Comparison of ENCODE assay signal across 28 mouse cellular contexts in the genomic region with DNA sequence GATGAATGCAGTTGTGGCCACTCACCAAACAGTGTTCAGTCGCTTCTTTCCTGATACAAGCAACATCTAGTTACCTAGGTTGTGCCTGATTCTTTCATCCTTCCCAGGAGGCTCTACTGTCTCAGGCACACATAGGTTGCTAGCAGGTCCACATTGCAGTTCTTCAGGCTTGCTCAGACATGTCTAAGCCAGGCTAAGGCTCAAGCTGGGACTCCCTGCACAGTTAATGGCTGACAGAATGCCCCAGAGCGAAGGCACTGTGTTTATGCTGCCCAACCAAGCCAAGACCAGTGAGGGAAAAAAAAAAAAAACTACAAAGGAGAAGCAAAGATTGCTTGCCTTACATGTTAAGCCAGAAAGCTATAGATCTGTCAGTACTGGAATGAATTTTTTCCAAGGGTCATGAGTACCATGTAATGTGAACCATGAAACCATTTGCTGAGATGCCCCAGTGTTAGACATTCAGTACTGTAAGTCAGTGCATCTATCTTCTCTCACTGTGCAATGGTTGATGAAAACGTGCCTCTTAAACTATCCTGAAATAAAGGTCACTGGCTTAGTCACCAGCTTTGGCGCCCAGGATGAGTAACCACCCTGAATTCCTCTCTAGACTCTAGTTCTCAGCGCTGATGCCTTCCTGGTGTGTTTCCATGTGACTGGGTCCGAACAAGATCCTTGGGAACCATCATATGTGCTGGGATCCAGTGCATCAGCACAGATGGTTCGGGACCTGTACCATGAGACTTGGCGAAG.
DNase-seq lines count a peak whose midpoint lies in the region; ATAC-seq and TF ChIP-seq lines count a peak whose summit lies in the region.
"Had no signal": no experiment of that assay in that cellular context is flagged by ENCODE, and none has a peak within 500 bp of the region (broad histone marks: within the 10 kb centered on the region; RNA-seq: fewer than 3 reads in every experiment).

No protein-coding gene starts in this region.

- no peaks in the 10 kb centered on the region for H3K79me2 ChIP-seq in myocyte (ENCODE audit: control insufficient read depth, insufficient read depth)

- no peak overlapping the region for H3K27ac ChIP-seq in kidney, embryonic 16.5 days (ENCODE audit: low read length)
- no peak overlapping the region for H3K27ac ChIP-seq in kidney, adult 2 months (ENCODE audit: insufficient read depth, low read depth, low read length)
- H3K27ac ChIP-seq in intestine, embryonic 15.5 days: no peak overlapping the region
- H3K27ac ChIP-seq: forebrain, embryonic 12.5 days; gastrocnemius, adult 2 months; heart, embryonic 10.5 days; hindbrain, embryonic 14.5 days; limb, embryonic 13.5 days; liver, embryonic 12.5 days; midbrain, embryonic 10.5 days had no signal

- H3K4me1 ChIP-seq in kidney, embryonic 16.5 days (ENCODE audit: insufficient read depth, low read length): peaks cover 12% of the 10 kb centered on the region
- H3K4me1 ChIP-seq in kidney, adult 2 months (ENCODE audit: control insufficient read depth, insufficient read depth, low read length): no peaks in the 10 kb centered on the region
- peaks cover 6% of the 10 kb centered on the region; the same call in 1 of the 2 replicates for H3K4me1 ChIP-seq in intestine, embryonic 15.5 days (replicated peaks)
- H3K4me1 ChIP-seq: forebrain, embryonic 12.5 days; liver, embryonic 12.5 days had no signal

- no peaks in the 10 kb centered on the region for H3K9me3 ChIP-seq in kidney, embryonic 16.5 days (ENCODE audit: low read length)
- H3K9me3 ChIP-seq in intestine, embryonic 15.5 days: no peaks in the 10 kb centered on the region
- H3K9me3 ChIP-seq: forebrain, embryonic 12.5 days; heart, embryonic 10.5 days; limb, embryonic 13.5 days; liver, embryonic 12.5 days; midbrain, embryonic 10.5 days had no signal

- no peak overlapping the region for H3K4me2 ChIP-seq in kidney, embryonic 16.5 days (replicated peaks; ENCODE audit: low read depth, low read length)
- peak overlapping the region; percentile 10 for H3K4me2 ChIP-seq in myocyte (ENCODE audit: low read depth)
- no peak overlapping the region for H3K4me2 ChIP-seq in intestine, embryonic 15.5 days (replicated peaks)
- H3K4me2 ChIP-seq: forebrain, embryonic 12.5 days; hindbrain, embryonic 14.5 days; limb, embryonic 13.5 days; liver, embryonic 12.5 days had no signal

- DNase-seq in adrenal gland, adult (ENCODE audit: inconsistent age in 2 of 2, low spot score in 1 of 2): peak; percentile 75 to 88
- no peak for DNase-seq in adrenal gland, postnatal 10 days
- DNase-seq in kidney, adult 2 months: no peak
- peak; percentile 47 for DNase-seq in adrenal gland, postnatal 25 days
- no peak for DNase-seq in urinary bladder, postnatal 4 days (ENCODE audit: low spot score in 2 of 2)
- DNase-seq: cerebellum, adult 11 months; cerebellum, adult 9-11 months; gastrocnemius, adult 2 months; heart, postnatal 4 days; kidney, adult 8-10 months; layer of hippocampus, postnatal 36 days; lung, adult 18-20 months; lung, postnatal 10 days; retina, postnatal 1 day; thymus, adult 18-20 months; thymus, postnatal 4 days had no signal

- no peak for TF ChIP-seq CTCF in kidney, adult 2 months (conservative IDR thresholded peaks at IDR 0.05; ENCODE audit: insufficient read depth, insufficient read length, low read depth, low read length)

- peaks cover 18% of the 10 kb centered on the region; the same call in 1 of the 2 replicates for H3K27me3 ChIP-seq in kidney, embryonic 16.5 days (ENCODE audit: insufficient read depth, low read length)
- no peaks in the 10 kb centered on the region for H3K27me3 ChIP-seq in kidney, adult 2 months (replicated peaks; ENCODE audit: control insufficient read depth, insufficient read depth, low read length)
- H3K27me3 ChIP-seq in myocyte (ENCODE audit: control insufficient read depth, insufficient read depth, insufficient read length): no peaks in the 10 kb centered on the region
- no peaks in the 10 kb centered on the region for H3K27me3 ChIP-seq in intestine, embryonic 15.5 days (replicated peaks)
- H3K27me3 ChIP-seq: CH12.LX; forebrain, embryonic 12.5 days; liver, embryonic 12.5 days had no signal

- H3K9ac ChIP-seq in kidney, embryonic 16.5 days (replicated peaks; ENCODE audit: low read length): no peak overlapping the region
- no peak overlapping the region for H3K9ac ChIP-seq in intestine, embryonic 15.5 days
- H3K9ac ChIP-seq: forebrain, embryonic 12.5 days; hindbrain, embryonic 14.5 days; limb, embryonic 13.5 days; liver, embryonic 12.5 days had no signal

- no peaks in the 10 kb centered on the region for H3K36me3 ChIP-seq in kidney, embryonic 16.5 days (ENCODE audit: insufficient read depth, low read length)
- H3K36me3 ChIP-seq in kidney, adult 2 months (ENCODE audit: control insufficient read depth, insufficient read depth, low read length): no peaks in the 10 kb centered on the region
- no peaks in the 10 kb centered on the region for H3K36me3 ChIP-seq in myocyte (ENCODE audit: control insufficient read depth, insufficient read depth)
- no peaks in the 10 kb centered on the region for H3K36me3 ChIP-seq in intestine, embryonic 15.5 days
- H3K36me3 ChIP-seq: forebrain, embryonic 12.5 days; G1E; heart, embryonic 10.5 days; limb, embryonic 13.5 days; liver, embryonic 12.5 days; midbrain, embryonic 10.5 days had no signal

- TF ChIP-seq POLR2A in kidney, adult 2 months (IDR thresholded peaks at IDR 0.05; ENCODE audit: low read depth, low read length): no peak
- TF ChIP-seq POLR2A in myocyte (IDR thresholded peaks at IDR 0.05; ENCODE audit: insufficient read length, low read depth): no peak

- peak; percentile 68; the same call in 1 of the 2 replicates for ATAC-seq in kidney, embryonic 16.5 days (ENCODE audit: low FRiP score, low TSS enrichment)
- no peak for ATAC-seq in intestine, embryonic 15.5 days
- ATAC-seq: inflammation-experienced regulatory T-cells, adult 6 months; liver, embryonic 12.5 days had no signal

- H3K4me3 ChIP-seq in kidney, embryonic 16.5 days (ENCODE audit: low read length): no peak overlapping the region
- no peak overlapping the region for H3K4me3 ChIP-seq in kidney, adult 2 months (ENCODE audit: insufficient read depth, low read depth, low read length)
- no peak overlapping the region for H3K4me3 ChIP-seq in myocyte
- no peak overlapping the region for H3K4me3 ChIP-seq in intestine, embryonic 15.5 days (replicated peaks)
- H3K4me3 ChIP-seq: forebrain, embryonic 12.5 days; gastrocnemius, adult 2 months; heart, embryonic 10.5 days; limb, embryonic 13.5 days; liver, embryonic 12.5 days; midbrain, embryonic 10.5 days had no signal

- WGBS in kidney, embryonic 16.5 days: 71% methylated on average over 8 of the region's 8 CpGs
- WGBS in kidney, adult 2 months: 63% methylated on average over 8 of the region's 8 CpGs
- WGBS in intestine, embryonic 15.5 days: 87% methylated on average over 8 of the region's 8 CpGs

- no peak overlapping the region for H3ac ChIP-seq in myocyte (ENCODE audit: control insufficient read depth, insufficient read length)

TF ChIP-seq in myocyte, 11 proteins besides CTCF, POLR2A, EP300 and RAD21:
- no peak for TF ChIP-seq POLR2AphosphoS2 (IDR thresholded peaks at IDR 0.05; ENCODE audit: insufficient read length, low read depth)
- no peak for TF ChIP-seq SRF (IDR thresholded peaks at IDR 0.05; ENCODE audit: control insufficient read depth, insufficient read length, low read depth)

Comparison
In these comparisons a context has a peak if more than half of its experiments do, and no peak if none do; other contexts are left out.
1. DNase-seq: peak in adrenal gland, adult (2 of 2) and adrenal gland, postnatal 25 days (single experiment); none in adrenal gland, postnatal 10 days (single experiment), kidney, adult 2 months (single experiment) and urinary bladder, postnatal 4 days (0 of 2).